Mouse (Mus musculus) frontal cortex, postnatal 25 days (tissue): ENCODE results near the gene Pola1.

Experiments
- DNase-seq, 2 experiments: peaks; one replicate each; pipeline ENCODE4 v3.0.0; 2022; ENCODE audit warnings: low spot score in 2 of 2

Gene Pola1

DNA sequence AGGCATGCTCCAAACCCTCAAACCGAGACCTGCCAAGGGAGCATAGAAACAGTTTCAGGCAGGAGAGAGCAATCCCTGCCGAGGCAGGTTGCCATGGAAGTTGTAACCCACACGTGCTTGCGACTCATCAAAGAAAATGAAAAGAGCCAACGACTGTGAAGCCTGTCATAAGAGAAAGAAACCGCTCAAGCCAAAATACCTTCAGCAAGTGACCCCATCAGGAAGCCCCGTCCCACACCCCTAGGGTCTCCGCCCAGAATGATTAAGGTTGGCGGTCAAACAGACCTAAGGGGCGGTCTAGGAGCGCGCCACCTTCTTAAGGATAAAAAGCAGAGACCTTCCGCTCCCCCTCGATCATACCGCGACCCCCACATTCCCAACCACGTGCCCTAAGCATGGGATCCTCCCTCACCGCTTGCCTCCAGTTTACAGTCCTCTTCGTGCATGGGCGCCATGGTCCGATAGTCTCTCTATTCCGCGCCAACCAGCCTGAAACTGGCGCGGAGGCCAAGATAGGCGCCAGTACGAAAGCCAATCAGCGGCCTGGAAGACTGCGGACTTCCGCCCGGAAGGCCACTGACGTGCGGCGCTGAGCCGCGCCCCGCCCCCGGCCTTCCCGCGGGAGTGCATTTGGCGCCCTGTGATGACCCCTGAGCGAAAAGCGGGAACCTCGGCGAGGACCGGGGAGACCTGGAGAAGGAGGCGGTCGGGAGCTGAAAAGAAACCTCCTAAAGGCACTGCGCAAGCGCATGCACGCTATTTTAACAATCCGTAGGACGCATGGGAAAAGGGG is at the start of gene Pola1:
Gene Pola1 (minus strand): TSS at position 499 of the 793 bp plus-strand sequence.
- DNase-seq = peak; percentile 48 to 63

- no peak for DNase-seq
These were observed 44.3 kb upstream of the Pola1 start for GRCm38 (mm10) chrX:93676228-93676627.

- DNase-seq = peak; percentile 14 to 39
These were observed 43.2 kb upstream of the Pola1 start for GRCm38 (mm10) chrX:93674836-93675795.

- DNase-seq = no peak
These were observed 42.5 kb upstream of the Pola1 start for GRCm38 (mm10) chrX:93674432-93674831.

- DNase-seq = no peak
These were observed 32.8 kb upstream of the Pola1 start for GRCm38 (mm10) chrX:93664787-93665186.

DNA sequence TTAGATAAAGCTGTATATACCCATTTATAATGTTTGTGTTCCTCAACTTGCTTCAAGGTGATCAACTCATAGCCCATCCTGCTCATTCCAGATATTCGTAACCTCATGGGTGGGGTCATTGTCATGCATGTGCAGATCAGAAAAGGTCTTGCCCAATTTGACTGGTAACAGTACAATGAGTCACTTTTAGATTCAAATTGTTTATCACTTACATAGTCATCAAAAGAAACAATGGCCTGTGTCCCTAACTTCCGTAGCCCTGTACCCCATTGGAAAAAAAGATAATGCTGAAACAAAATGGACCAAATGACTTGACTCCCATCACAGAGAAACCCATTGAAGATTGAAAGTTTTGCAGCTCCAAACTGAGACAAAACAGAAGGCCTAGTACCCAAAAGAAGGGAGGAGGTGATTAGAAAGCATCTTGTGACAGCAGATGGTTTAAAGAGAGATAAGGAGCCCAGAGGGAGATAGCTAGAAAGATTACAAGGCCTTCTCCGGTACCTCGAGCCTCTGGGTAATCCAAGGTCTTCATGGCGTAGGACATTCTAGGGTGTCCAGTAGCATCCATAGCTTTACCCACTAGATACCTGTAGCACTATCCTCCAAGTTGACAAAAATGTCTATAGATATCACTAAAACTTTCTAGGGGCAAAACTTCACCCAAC is 32.1 kb upstream of the Pola1 start:
- no peak for DNase-seq

- DNase-seq = no peak
These were observed 23.2 kb upstream of the Pola1 start for GRCm38 (mm10) chrX:93655153-93655552.

- no peak for DNase-seq
These were observed 22.5 kb upstream of the Pola1 start, which contains the start of gene Pcyt1b for GRCm38 (mm10) chrX:93654218-93655002. Gene Pcyt1b (plus strand): TSS chrX:93654863.

GRCm38 (mm10) chrX:93650738-93651137 is 18.8 kb upstream of the Pola1 start:
- DNase-seq = no peak

DNA sequence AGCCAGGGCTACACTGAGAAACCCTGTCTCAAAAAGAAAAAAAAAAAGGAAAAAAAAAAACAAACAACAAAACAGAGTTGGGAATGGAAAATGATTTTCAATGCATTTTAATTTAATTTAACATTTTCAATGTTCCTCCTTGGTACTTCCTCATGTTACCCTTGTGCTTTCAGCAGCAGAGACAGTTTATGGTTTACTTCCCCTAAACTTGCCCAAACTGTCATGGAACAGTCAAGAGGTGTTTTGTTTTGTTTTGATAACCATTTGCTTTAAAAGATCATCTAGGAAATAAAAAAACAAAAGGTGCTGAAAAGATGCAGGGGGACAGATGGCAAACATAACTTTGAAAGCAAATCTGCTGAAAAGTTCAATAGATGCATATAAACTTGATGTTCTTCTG is 12.1 kb upstream of the Pola1 start:
- DNase-seq = no peak

DNA sequence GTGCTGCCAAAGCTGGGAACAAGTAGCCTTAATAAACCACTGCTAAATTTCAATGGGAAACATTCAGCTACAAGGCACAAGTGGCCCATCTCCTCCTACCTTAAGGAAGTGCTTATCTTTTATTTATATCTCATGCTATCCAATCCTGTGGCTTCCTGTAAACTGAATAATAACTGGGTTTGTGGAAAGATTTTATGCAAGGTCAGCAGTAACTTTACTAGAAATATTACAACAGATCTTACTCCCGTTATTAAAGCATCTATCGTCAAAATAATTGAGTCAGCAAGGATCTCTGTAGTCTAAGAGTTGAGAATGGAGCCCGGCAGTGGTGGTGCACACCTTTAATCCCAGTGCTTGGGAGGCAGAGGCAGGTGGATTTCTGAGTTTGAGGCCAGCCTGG is 11.6 kb upstream of the Pola1 start:
- no peak for DNase-seq

- no peak for DNase-seq
These were observed 3.0 kb upstream of the Pola1 start for GRCm38 (mm10) chrX:93634861-93635375.

DNA sequence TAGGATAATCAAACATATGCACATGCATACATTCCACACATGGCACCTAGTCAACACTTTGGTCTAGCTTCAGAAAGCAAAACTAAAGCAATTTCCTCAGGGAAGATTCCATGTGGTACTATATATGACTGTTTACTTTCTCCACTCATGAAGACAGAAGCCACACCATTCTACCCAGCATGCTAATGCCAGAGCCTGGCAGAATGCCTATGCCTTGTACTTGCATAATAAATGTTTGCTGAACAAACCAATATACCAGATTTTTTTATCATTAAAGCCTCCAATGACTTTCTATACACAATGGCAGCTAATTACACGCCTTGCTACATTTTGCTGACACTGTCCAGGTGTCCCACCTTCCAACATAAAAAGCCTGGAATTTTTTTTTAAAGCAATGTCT is 1.7 kb downstream of the Pola1 start:
- DNase-seq = no peak

DNA sequence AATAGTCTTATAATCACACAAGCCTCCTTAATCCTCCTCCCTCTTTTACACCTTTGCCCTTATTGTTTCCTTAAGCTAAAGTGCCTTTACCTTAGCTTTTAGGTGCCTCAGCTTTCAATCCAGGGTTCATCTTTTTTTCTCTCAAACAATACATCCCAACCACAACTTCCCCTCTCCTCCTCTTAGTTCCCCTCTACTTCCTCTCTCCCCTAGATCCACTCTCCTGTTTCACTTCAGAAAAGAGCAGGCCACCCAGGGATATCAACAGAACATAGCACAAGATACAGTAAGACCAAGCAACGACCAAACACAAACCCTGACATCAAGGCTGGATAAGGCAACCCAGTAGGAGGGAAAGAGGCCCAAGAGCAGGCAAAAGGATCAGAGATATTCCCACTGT is 29.7 kb downstream of the Pola1 start:
- DNase-seq = no peak

GRCm38 (mm10) chrX:93594283-93594682 is 37.7 kb downstream of the Pola1 start:
- no peak for DNase-seq

DNA sequence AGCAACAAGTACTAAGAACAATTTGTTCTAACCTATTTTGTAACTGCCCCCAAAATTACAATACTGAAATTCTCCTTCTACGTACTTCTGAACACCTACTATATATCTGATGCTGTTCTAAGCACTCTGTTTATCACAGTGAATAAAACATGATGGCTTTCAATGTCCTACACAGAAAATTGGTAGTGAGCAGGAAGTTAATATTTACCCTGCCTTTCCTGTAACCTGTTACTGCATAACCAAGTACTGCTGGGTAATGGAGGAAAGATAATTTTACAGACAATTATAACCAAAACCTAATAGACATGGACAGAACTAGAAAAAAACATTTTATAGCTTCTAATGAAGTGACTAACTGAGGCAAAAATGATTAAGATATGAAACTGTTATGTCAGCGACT is 51.0 kb downstream of the Pola1 start:
- no peak for DNase-seq

GRCm38 (mm10) chrX:93557171-93557570 is 74.8 kb downstream of the Pola1 start:
- DNase-seq = no peak

DNA sequence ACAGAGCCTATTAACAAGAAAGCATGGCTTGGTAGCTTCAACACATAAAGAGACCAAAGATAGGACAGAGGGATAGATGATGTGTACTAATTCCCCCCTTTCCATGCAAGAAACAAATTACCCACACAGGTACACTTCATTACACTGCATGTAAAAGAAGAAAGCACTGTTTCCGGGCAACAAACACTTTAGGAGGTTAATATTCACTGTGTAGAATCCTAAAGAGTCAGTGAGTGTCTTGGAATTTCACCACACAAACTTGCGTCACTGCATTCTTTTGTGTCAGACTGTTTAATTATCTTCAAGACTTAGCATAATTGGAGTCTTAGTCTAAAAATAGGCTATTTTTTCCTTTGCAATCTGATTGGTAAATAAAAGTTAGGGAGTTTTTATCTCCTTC is 92.2 kb downstream of the Pola1 start:
- DNase-seq = no peak

- DNase-seq = no peak
These were observed 129.0 kb downstream of the Pola1 start for GRCm38 (mm10) chrX:93502865-93503353.

DNA sequence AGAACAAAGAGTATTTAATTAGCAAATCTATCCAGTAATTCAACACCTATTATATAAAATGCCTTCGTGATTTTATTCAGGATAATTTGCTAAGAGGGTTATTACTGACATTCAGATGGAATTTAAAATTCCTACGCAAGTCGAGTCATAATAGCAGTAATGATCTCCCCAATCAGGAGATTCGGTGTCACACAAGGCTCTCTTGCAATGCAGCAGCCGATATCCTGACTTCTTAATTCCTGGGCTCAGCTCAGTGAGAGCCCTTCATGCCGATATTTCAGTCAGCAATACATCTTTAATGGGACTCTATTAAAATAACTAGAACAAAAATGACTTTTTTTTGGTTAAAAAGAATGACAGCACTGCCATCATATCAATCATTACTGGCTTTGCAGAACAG is 134.4 kb downstream of the Pola1 start:
- DNase-seq = no peak

DNA sequence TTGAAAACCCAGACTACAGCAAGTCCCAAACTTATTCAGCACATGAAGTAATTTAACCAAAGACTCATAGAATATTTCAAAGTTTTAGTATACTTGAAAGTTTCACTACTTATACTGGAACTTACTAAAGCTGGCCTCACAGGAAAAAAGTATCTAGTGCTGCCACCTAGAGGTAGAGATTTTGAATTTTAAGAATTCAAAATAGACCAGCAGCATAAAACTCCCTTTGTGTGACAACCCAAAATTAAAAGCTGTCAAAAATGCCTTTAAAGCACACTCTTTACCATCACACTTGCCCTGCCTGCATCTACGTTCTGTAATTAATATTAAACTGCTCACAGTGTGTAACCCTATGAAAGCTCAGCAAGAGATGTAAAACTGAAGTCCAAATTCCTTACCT is 166.2 kb downstream of the Pola1 start:
- no peak for DNase-seq
